Mouse (Mus musculus) stomach, postnatal 0 days (tissue): Measurements from ENCODE around the gene Tcap.

ENCODE experiments used
- CTCF ChIP-seq: IDR thresholded peaks from 2 replicates; pipeline ENCODE4 v1.5.1; 2016; ENCODE audit warnings: antibody characterized with exemption, low read depth, mild to moderate bottlenecking, moderate library complexity
- EP300 ChIP-seq: optimal IDR thresholded peaks from 2 replicates; pipeline ENCODE3; 2016; ENCODE audit warnings: antibody characterized with exemption

GRCm38 (mm10) chr11:98358161-98359083, 25.2 kb upstream of the Tcap start, which contains the start of gene Stard3:
- no peak for TF ChIP-seq CTCF
- TF ChIP-seq EP300: no peak
